9 mouse cellular contexts compared by ENCODE assay signal in genomic region chr10:42631754-42632452, GRCm38 (mm10). TPM values are rescaled to one million over a fixed set of nuclear protein-coding genes. Genes with fewer than 3 reads are reported as not detected.
A peak's percentile ranks its signal among the peaks of the same experiment; 100 is the strongest.
DNase-seq lines count a peak whose midpoint lies in the region; ATAC-seq lines count a peak whose summit lies in the region.
"Had no signal": no experiment of that assay in that cellular context is flagged by ENCODE, and none has a peak within 500 bp of the region (broad histone marks: within the 10 kb centered on the region; RNA-seq: fewer than 3 reads in every experiment).

No protein-coding gene starts in this region.

- H3K27ac ChIP-seq in liver, embryonic 12.5 days, result no peak overlapping the region
- H3K27ac ChIP-seq in liver, embryonic 11.5 days (ENCODE audit: low read depth, low read length), result no peak overlapping the region
- no peak overlapping the region for H3K27ac ChIP-seq in embryonic facial prominence, embryonic 15.5 days (replicated peaks)
- no peak overlapping the region for H3K27ac ChIP-seq in intestine, embryonic 15.5 days
- no peak overlapping the region for H3K27ac ChIP-seq in neural tube, embryonic 13.5 days (replicated peaks)

- 1% methylated on average over 42 of the region's 42 CpGs for WGBS in liver, embryonic 12.5 days (ENCODE audit: insufficient replicate concordance)
- 2% methylated on average over 42 of the region's 42 CpGs for WGBS in liver, embryonic 11.5 days
- WGBS in embryonic facial prominence, embryonic 15.5 days, result 1% methylated on average over 42 of the region's 42 CpGs
- 2% methylated on average over 42 of the region's 42 CpGs for WGBS in intestine, embryonic 15.5 days
- 2% methylated on average over 39 of the region's 42 CpGs for WGBS in neural tube, embryonic 13.5 days

- H3K27me3 ChIP-seq in liver, embryonic 12.5 days (replicated peaks), result peaks cover 100% of the 10 kb centered on the region
- H3K27me3 ChIP-seq in liver, embryonic 11.5 days (replicated peaks; ENCODE audit: control insufficient read depth, insufficient read depth, low read length), result peaks cover 100% of the 10 kb centered on the region
- H3K27me3 ChIP-seq in embryonic facial prominence, embryonic 15.5 days, result peaks cover 97% of the 10 kb centered on the region
- peaks cover 92% of the 10 kb centered on the region for H3K27me3 ChIP-seq in intestine, embryonic 15.5 days (replicated peaks)
- H3K27me3 ChIP-seq in neural tube, embryonic 13.5 days, result peaks cover 100% of the 10 kb centered on the region

- peak overlapping the region; percentile 53; the same call in 1 of the 2 replicates for H3K4me3 ChIP-seq in liver, embryonic 12.5 days
- H3K4me3 ChIP-seq in liver, embryonic 11.5 days (ENCODE audit: low read depth, low read length), result no peak overlapping the region
- H3K4me3 ChIP-seq in embryonic facial prominence, embryonic 15.5 days (replicated peaks), result peak overlapping the region; percentile 37
- peak overlapping the region; percentile 41; the same call in 1 of the 2 replicates for H3K4me3 ChIP-seq in intestine, embryonic 15.5 days (replicated peaks)
- peak overlapping the region; percentile 21; the same call in 1 of the 2 replicates for H3K4me3 ChIP-seq in neural tube, embryonic 13.5 days

- ATAC-seq in liver, embryonic 12.5 days, result no peak
- ATAC-seq in liver, embryonic 11.5 days (replicated peaks; ENCODE audit: low FRiP score), result no peak
- ATAC-seq in embryonic facial prominence, embryonic 15.5 days (ENCODE audit: insufficient number of reproducible peaks, low FRiP score, low TSS enrichment, low read depth), result no peak
- no peak for ATAC-seq in intestine, embryonic 15.5 days
- ATAC-seq in neural tube, embryonic 13.5 days (ENCODE audit: low read depth), result no peak
- ATAC-seq in erythroid progenitor cell, adult 5-6 weeks (replicated peaks; ENCODE audit: low FRiP score, poor library complexity, severe bottlenecking), result no peak

- no peak overlapping the region for H3K9ac ChIP-seq in liver, embryonic 12.5 days
- H3K9ac ChIP-seq in liver, embryonic 11.5 days (ENCODE audit: low read depth, low read length), result no peak overlapping the region
- no peak overlapping the region for H3K9ac ChIP-seq in embryonic facial prominence, embryonic 15.5 days
- H3K9ac ChIP-seq in intestine, embryonic 15.5 days, result no peak overlapping the region
- H3K9ac ChIP-seq in neural tube, embryonic 13.5 days, result no peak overlapping the region

- DNase-seq in liver, embryonic 11.5 days (ENCODE audit: low spot score), result no peak
- no peak for DNase-seq in gastrocnemius, adult 18-20 months (ENCODE audit: low spot score)
- no peak for DNase-seq in frontal cortex, adult 2 months (ENCODE audit: extremely low spot score in 1 of 2, low spot score in 1 of 2)

- peaks cover 27% of the 10 kb centered on the region for H3K4me1 ChIP-seq in liver, embryonic 12.5 days
- peaks cover 9% of the 10 kb centered on the region; the same call in 1 of the 2 replicates for H3K4me1 ChIP-seq in liver, embryonic 11.5 days (replicated peaks; ENCODE audit: control insufficient read depth, insufficient read depth, low read length)
- peaks cover 41% of the 10 kb centered on the region for H3K4me1 ChIP-seq in embryonic facial prominence, embryonic 15.5 days
- H3K4me1 ChIP-seq in intestine, embryonic 15.5 days (replicated peaks), result peaks cover 17% of the 10 kb centered on the region
- H3K4me1 ChIP-seq in neural tube, embryonic 13.5 days (replicated peaks), result peaks cover 35% of the 10 kb centered on the region

- no peaks in the 10 kb centered on the region for H3K9me3 ChIP-seq in liver, embryonic 12.5 days (replicated peaks)
- no peaks in the 10 kb centered on the region for H3K9me3 ChIP-seq in liver, embryonic 11.5 days (ENCODE audit: control insufficient read depth, low read length)
- no peaks in the 10 kb centered on the region for H3K9me3 ChIP-seq in embryonic facial prominence, embryonic 15.5 days (replicated peaks)
- H3K9me3 ChIP-seq in intestine, embryonic 15.5 days, result no peaks in the 10 kb centered on the region
- no peaks in the 10 kb centered on the region for H3K9me3 ChIP-seq in neural tube, embryonic 13.5 days

- H3K36me3 ChIP-seq in liver, embryonic 12.5 days, result no peaks in the 10 kb centered on the region
- H3K36me3 ChIP-seq in liver, embryonic 11.5 days (ENCODE audit: control insufficient read depth, insufficient read depth, low read length), result no peaks in the 10 kb centered on the region
- no peaks in the 10 kb centered on the region for H3K36me3 ChIP-seq in embryonic facial prominence, embryonic 15.5 days
- no peaks in the 10 kb centered on the region for H3K36me3 ChIP-seq in intestine, embryonic 15.5 days
- no peaks in the 10 kb centered on the region for H3K36me3 ChIP-seq in neural tube, embryonic 13.5 days

- H3K4me2 ChIP-seq in liver, embryonic 12.5 days, result peak overlapping the region; percentile 74; the same call in 1 of the 2 replicates
- H3K4me2 ChIP-seq in liver, embryonic 11.5 days, result no peak overlapping the region
- H3K4me2 ChIP-seq in embryonic facial prominence, embryonic 15.5 days (replicated peaks), result peak overlapping the region; percentile 59
- H3K4me2 ChIP-seq in intestine, embryonic 15.5 days (replicated peaks), result peak overlapping the region; percentile 73; the same call in 1 of the 2 replicates
- H3K4me2 ChIP-seq in neural tube, embryonic 13.5 days, result peak overlapping the region; percentile 35

RNA-seq across cellular contexts. Expression of gene Ostm1, which starts 48.3 kb away (rescaled TPM):
- polyA plus RNA-seq in liver, embryonic 12.5 days (2016; fragmentation: Nextera tagmentation; extraction: Ambion mirVana), result 19.9 and 20.1 TPM in 2 replicates
- polyA plus RNA-seq in liver, embryonic 11.5 days (2014; fragmentation: Nextera tagmentation; extraction: Ambion mirVana), result 24.8 and 27.7 TPM in 2 replicates
- 12.9 and 14.9 TPM in 2 replicates for polyA plus RNA-seq in embryonic facial prominence, embryonic 15.5 days (2015; fragmentation: Nextera tagmentation; extraction: Ambion mirVana)
- 14.5 and 16.3 TPM in 2 replicates for polyA plus RNA-seq in intestine, embryonic 15.5 days (2015; fragmentation: Nextera tagmentation; extraction: Ambion mirVana)
- polyA plus RNA-seq in neural tube, embryonic 13.5 days (2015; fragmentation: Nextera tagmentation; extraction: Ambion mirVana), result 29.0 and 30.8 TPM in 2 replicates
- 10 to 100 TPM; 18.3 to 24.3 TPM for total RNA-seq in gastrocnemius, adult 18-20 months (2021)
- 42.6 and 45.7 TPM in 2 replicates for polyA plus RNA-seq in frontal cortex, adult 2 months (2012; rRNA removed)
- total RNA-seq in erythroid progenitor cell, adult 5-6 weeks (2015; ENCODE audit: low replicate concordance), result 7.9 and 15.5 TPM in 2 replicates
- 18.5 and 22.8 TPM in 2 replicates for total RNA-seq in erythroid progenitor cell, adult 5-6 weeks (2017; ENCODE audit: low replicate concordance)

RNA-seq across cellular contexts. Expression of gene Nr2e1, which starts 48.5 kb away (rescaled TPM):
- not detected in 2 replicates for polyA plus RNA-seq in liver, embryonic 12.5 days (2016; fragmentation: Nextera tagmentation; extraction: Ambion mirVana)
- polyA plus RNA-seq in liver, embryonic 11.5 days (2014; fragmentation: Nextera tagmentation; extraction: Ambion mirVana), result not detected in 2 replicates
- 1.7 and 1.8 TPM in 2 replicates for polyA plus RNA-seq in embryonic facial prominence, embryonic 15.5 days (2015; fragmentation: Nextera tagmentation; extraction: Ambion mirVana)
- 0.05 TPM in 1 of 2 replicates, not detected in the other for polyA plus RNA-seq in intestine, embryonic 15.5 days (2015; fragmentation: Nextera tagmentation; extraction: Ambion mirVana)
- polyA plus RNA-seq in neural tube, embryonic 13.5 days (2015; fragmentation: Nextera tagmentation; extraction: Ambion mirVana), result 0.33 TPM in 1 of 2 replicates, not detected in the other
- not detected for total RNA-seq in gastrocnemius, adult 18-20 months (2021)
- 13.8 and 14.4 TPM in 2 replicates for polyA plus RNA-seq in frontal cortex, adult 2 months (2012; rRNA removed)
- not detected in 2 replicates for total RNA-seq in erythroid progenitor cell, adult 5-6 weeks (2015; ENCODE audit: low replicate concordance)
- total RNA-seq in erythroid progenitor cell, adult 5-6 weeks (2017; ENCODE audit: low replicate concordance), result not detected in 2 replicates
- total RNA-seq: hematopoietic stem cell, adult 5-6 weeks had no signal
